Mouse (Mus musculus) regulatory T cell (primary cell): ENCODE measurements around the gene Olfr1491.

Experiments
- in situ Hi-C: fragments of 300-600 bp; cut with MboI, MseI; formaldehyde crosslinking; loops from one replicate; pipeline ENCODE4 v1.15.1; 2025; ENCODE audit warnings: high pct_unique_total_duplicates

Gene Olfr1491

DNA sequence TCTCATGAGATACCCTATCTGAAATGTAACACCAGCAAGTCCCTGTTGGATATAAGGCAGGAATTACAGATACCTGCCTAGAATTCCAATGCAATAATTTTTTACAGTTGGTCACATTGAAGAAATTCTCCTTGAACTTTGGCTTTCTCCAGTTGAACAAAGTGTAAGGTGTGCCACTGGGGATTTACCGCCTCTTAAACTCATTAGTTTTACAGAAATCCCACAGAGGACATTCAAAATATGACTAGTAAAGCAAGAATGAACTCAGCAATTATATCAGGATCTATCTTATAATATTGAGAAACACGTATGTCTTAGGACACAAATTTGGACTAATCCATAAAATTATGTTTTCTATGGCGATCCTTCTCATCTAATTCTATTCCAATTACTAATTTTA is at the start of gene Olfr1491:
Olfr1491 (plus strand) TSS at position 301 of the 400 bp plus-strand sequence.
- in situ Hi-C loops, result loop anchor here (25.0 kb wide), 1 partner anchor 365 kb away; no protein-coding TSS in a partner anchor

GRCm38 (mm10) chr19:13650791-13651190 is 46.3 kb upstream of the Olfr1491 start, which contains the start of gene Olfr1490:
Gene Olfr1490 (plus strand): TSS chr19:13651091.
- in situ Hi-C loops, result no loop called here

DNA sequence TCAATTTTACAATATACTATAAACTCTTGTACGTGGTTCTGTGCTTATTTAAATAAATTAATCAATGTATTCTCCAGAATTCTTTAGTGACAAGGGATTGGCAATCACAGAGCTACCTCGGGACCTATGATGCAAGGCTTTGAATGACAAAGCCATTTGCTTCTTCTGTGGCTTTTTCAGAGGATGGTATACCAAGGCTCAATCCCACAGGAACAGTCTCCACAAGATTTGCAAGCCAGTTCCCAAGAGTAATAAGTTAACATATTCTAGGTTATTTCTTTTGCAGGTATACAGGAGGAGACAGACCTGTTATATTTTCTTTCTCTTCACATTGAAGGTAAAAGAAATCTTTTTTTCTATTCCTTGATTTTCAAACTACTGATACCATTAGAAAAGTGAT is 25.9 kb downstream of the Olfr1491 start, which contains the start of gene Olfr1493-ps1:
Olfr1493-ps1 (plus strand) TSS at position 301 of the 400 bp plus-strand sequence.
- in situ Hi-C loops, result no loop called here

GRCm38 (mm10) chr19:13739428-13739827 is 42.4 kb downstream of the Olfr1491 start, which contains the start of gene Olfr1494:
Gene Olfr1494 (plus strand): TSS chr19:13739728.
- in situ Hi-C loops, result no loop called here

GRCm38 (mm10) chr19:13749366-13749765 is 52.3 kb downstream of the Olfr1491 start:
- in situ Hi-C loops, result no loop called here
